Comparison of ENCODE assay signal across 8 mouse cellular contexts in the genomic region with DNA sequence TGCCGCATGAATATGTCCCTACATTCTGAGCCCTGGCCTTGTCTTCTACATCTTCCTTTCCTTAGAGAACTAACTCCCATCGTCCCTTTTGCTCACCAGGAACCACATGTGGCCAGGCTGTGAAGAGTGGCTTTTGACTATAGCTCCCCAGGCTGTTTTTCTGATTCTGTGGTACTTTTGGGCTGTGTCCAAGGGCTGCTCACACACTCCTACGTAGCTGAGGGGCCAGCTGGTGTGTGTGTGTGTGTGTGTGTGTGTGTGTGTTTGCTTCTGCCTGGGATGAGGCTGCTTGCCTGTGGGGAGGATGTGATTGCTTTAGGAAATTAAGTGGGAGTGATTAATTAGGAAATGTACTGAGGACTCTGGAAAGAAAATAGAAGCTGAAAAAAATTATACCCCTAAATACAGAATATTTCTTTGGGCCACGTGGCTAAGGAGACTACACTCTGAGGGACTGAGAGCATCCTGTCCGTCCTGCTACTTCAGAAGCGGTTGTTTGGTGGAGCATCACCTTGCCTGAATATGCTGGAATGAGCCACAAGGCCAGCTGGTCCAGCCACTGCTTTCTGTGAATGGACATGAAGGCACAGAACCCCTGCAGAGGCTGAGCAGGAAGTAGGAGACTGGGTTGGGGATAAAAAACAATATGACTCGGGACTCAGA. TPM values are rescaled to one million over a fixed set of nuclear protein-coding genes. Genes with fewer than 3 reads are reported as not detected.
A peak's percentile ranks its signal among the peaks of the same experiment; 100 is the strongest.
DNase-seq lines count a peak whose midpoint lies in the region; ATAC-seq and TF ChIP-seq lines count a peak whose summit lies in the region.

No protein-coding gene starts in this region.

- TF ChIP-seq CTCF in heart, adult 2 months (IDR thresholded peaks at IDR 0.05) = no peak

- no peak for TF ChIP-seq EP300 in heart, adult 2 months (IDR thresholded peaks at IDR 0.05; ENCODE audit: insufficient read depth, low read depth, low read length)

- H3K4me2 ChIP-seq in heart, embryonic 15.5 days = no peak overlapping the region
- H3K4me2 ChIP-seq in forebrain, embryonic 16.5 days (ENCODE audit: low read length) = no peak overlapping the region

- H3K9me3 ChIP-seq in heart, embryonic 15.5 days (replicated peaks) = no peaks in the 10 kb centered on the region
- no peaks in the 10 kb centered on the region for H3K9me3 ChIP-seq in forebrain, embryonic 16.5 days (ENCODE audit: control insufficient read depth, low read length)

- no peak overlapping the region for H3K4me3 ChIP-seq in heart, embryonic 15.5 days
- no peak overlapping the region for H3K4me3 ChIP-seq in heart, adult 2 months
- no peak overlapping the region for H3K4me3 ChIP-seq in forebrain, embryonic 16.5 days (replicated peaks; ENCODE audit: low read length)

- H3K79me2 ChIP-seq in heart, adult 2 months (replicated peaks; ENCODE audit: control insufficient read depth, insufficient read depth, low read length) = no peaks in the 10 kb centered on the region

- no peak overlapping the region for H3K27ac ChIP-seq in heart, embryonic 15.5 days
- no peak overlapping the region for H3K27ac ChIP-seq in heart, adult 2 months
- H3K27ac ChIP-seq in forebrain, embryonic 16.5 days (ENCODE audit: low read length) = no peak overlapping the region

- peaks cover 4% of the 10 kb centered on the region for H3K4me1 ChIP-seq in heart, embryonic 15.5 days (replicated peaks)
- no peaks in the 10 kb centered on the region for H3K4me1 ChIP-seq in heart, adult 2 months (ENCODE audit: control insufficient read depth, insufficient read depth, low read length)
- H3K4me1 ChIP-seq in forebrain, embryonic 16.5 days (replicated peaks; ENCODE audit: control insufficient read depth, insufficient read depth, low read length) = peaks cover 4% of the 10 kb centered on the region; the same call in 1 of the 2 replicates

- DNase-seq in heart, adult 2 months = no peak
- peak; percentile 41 for DNase-seq in 3T3-L1 (ENCODE audit: low read depth, low spot score)
- DNase-seq in left cerebral cortex, postnatal 10 days (ENCODE audit: extremely low spot score in 1 of 2, low spot score in 2 of 2) = peak; percentile 68 to 75
- no peak for DNase-seq in retina, postnatal 1 day
- DNase-seq in urinary bladder, postnatal 4 days (ENCODE audit: low spot score in 2 of 2) = no peak
- no peak for DNase-seq in thymus, postnatal 4 days

- intact Hi-C loops in heart, adult 2 months (cut with DNase I) = no loop called here
- intact Hi-C loops in left cerebral cortex, postnatal 10 days (cut with DNase I) = no loop called here

- 64% methylated on average over 7 of the region's 7 CpGs for WGBS in heart, embryonic 15.5 days
- WGBS in heart, adult 2 months = 58% methylated on average over 7 of the region's 7 CpGs
- WGBS in forebrain, embryonic 16.5 days = 52% methylated on average over 7 of the region's 7 CpGs

- H3K9ac ChIP-seq in heart, embryonic 15.5 days = no peak overlapping the region
- H3K9ac ChIP-seq in heart, adult 2 months (ENCODE audit: low read depth, low read length) = no peak overlapping the region
- H3K9ac ChIP-seq in forebrain, embryonic 16.5 days (replicated peaks; ENCODE audit: low read depth, low read length) = no peak overlapping the region

- no peak for TF ChIP-seq POLR2A in heart, adult 2 months (IDR thresholded peaks at IDR 0.05; ENCODE audit: insufficient read depth, low read depth, low read length)

- ATAC-seq in heart, embryonic 15.5 days (replicated peaks; ENCODE audit: insufficient number of reproducible peaks, insufficient read depth, low FRiP score, low read depth) = peak; percentile 69; the same call in 1 of the 2 replicates
- ATAC-seq in forebrain, embryonic 16.5 days = peak; percentile 93

- H3K27me3 ChIP-seq in heart, embryonic 15.5 days = no peaks in the 10 kb centered on the region
- H3K27me3 ChIP-seq in heart, adult 2 months (ENCODE audit: control insufficient read depth, insufficient read depth, low read length) = no peaks in the 10 kb centered on the region
- H3K27me3 ChIP-seq in forebrain, embryonic 16.5 days (replicated peaks; ENCODE audit: control insufficient read depth, insufficient read depth, low read length) = no peaks in the 10 kb centered on the region

- H3K36me3 ChIP-seq in heart, embryonic 15.5 days = no peaks in the 10 kb centered on the region
- H3K36me3 ChIP-seq in heart, adult 2 months (ENCODE audit: control insufficient read depth, insufficient read depth, low read length) = no peaks in the 10 kb centered on the region
- no peaks in the 10 kb centered on the region for H3K36me3 ChIP-seq in forebrain, embryonic 16.5 days (ENCODE audit: control insufficient read depth, insufficient read depth)

RNA-seq across cellular contexts. Expression of a gene that starts 21.8 kb away (rescaled TPM):
- 11.3 and 17.6 TPM in 2 replicates for polyA plus RNA-seq in heart, embryonic 15.5 days (2015; fragmentation: Nextera tagmentation; extraction: Ambion mirVana)
- total RNA-seq in heart, adult 2 months (2021) = 10 to 100 TPM; 12.3 to 14.6 TPM
- 15.8 and 16.0 TPM in 2 replicates for polyA plus RNA-seq in heart, adult 2 months (2012; rRNA removed)
- 5.8 and 6.0 TPM in 2 replicates for polyA plus RNA-seq in forebrain, embryonic 16.5 days (2015; fragmentation: Nextera tagmentation; extraction: Ambion mirVana)
- total RNA-seq in left cerebral cortex, postnatal 10 days (2021) = 10 to 100 TPM; 41.4 to 47.4 TPM

Comparison
In these comparisons a context has a peak if more than half of its experiments do, and no peak if none do; other contexts are left out.
1. DNase-seq: peak in 3T3-L1 (single experiment) and left cerebral cortex, postnatal 10 days (2 of 2); none in heart, adult 2 months (0 of 2), retina, postnatal 1 day (single experiment), urinary bladder, postnatal 4 days (0 of 2) and thymus, postnatal 4 days (single experiment).